Mouse (Mus musculus) liver, adult 2 months (tissue): Measurements from ENCODE around the gene Rpl38.

ENCODE experiments used
- CTCF ChIP-seq: fragments of 200-500 bp; IDR thresholded peaks from 2 replicates; pipeline ENCODE4 v1.5.1; 2011; ENCODE audit warnings: low read depth, low read length, control low read depth
- POLR2A ChIP-seq: fragments of 200-500 bp; IDR thresholded peaks from 2 replicates; pipeline ENCODE4 v1.6.1; 2011; ENCODE audit warnings: low read length, control low read depth; ENCODE audit not compliant: insufficient read depth; ENCODE audit errors: extremely low read depth

GRCm38 (mm10) chr11:114688729-114689128 is 20.4 kb downstream of the Rpl38 start:
- TF ChIP-seq POLR2A (no peak), CTCF (no peak)
